Mouse (Mus musculus) liver, embryonic 11.5 days (tissue): ENCODE data around the gene Cog4. TPM values are rescaled to one million over a fixed set of nuclear protein-coding genes. Genes with fewer than 3 reads are reported as not detected.

Experiments used
- ATAC-seq: fragments of 200-750 bp; cut with Nextera tagmentation; replicated peaks from 2 replicates; pipeline ENCODE4 v1.8.0; 2017; ENCODE audit warnings: moderate number of reproducible peaks, mild to moderate bottlenecking, moderate TSS enrichment, moderate library complexity; ENCODE audit not compliant: low FRiP score
- DNase-seq: peaks from one replicate; pipeline ENCODE4 v3.0.0-alpha.2; 2017; ENCODE audit warnings: low spot score
- H3K27ac ChIP-seq: fragments of 300-500 bp; sonication (generic); 2 replicates; pipeline ENCODE4 v1.5.1; 2014; ENCODE audit warnings: mild to moderate bottlenecking, low read depth, low read length, control low read depth
- H3K27me3 ChIP-seq: fragments of 300-500 bp; sonication (generic); replicated peaks from 2 replicates; pipeline ENCODE4 v1.6.1; 2014; ENCODE audit warnings: low read length, mixed read lengths; ENCODE audit not compliant: control insufficient read depth, insufficient read depth
- H3K36me3 ChIP-seq: fragments of 300-500 bp; sonication (generic); 2 replicates; pipeline ENCODE4 v1.6.1; 2014; ENCODE audit warnings: mild to moderate bottlenecking, low read length, moderate library complexity, mixed read lengths; ENCODE audit not compliant: control insufficient read depth, insufficient read depth
- H3K4me1 ChIP-seq: fragments of 300-500 bp; sonication (generic); replicated peaks from 2 replicates; pipeline ENCODE4 v1.6.1; 2014; ENCODE audit warnings: low read length, mixed read lengths; ENCODE audit not compliant: control insufficient read depth, insufficient read depth
- H3K4me2 ChIP-seq: fragments of 300-500 bp; sonication (generic); 2 replicates; pipeline ENCODE4 v1.6.1; 2014; ENCODE audit warnings: mild to moderate bottlenecking, control low read depth, moderate library complexity
- H3K4me3 ChIP-seq: fragments of 300-500 bp; sonication (generic); 2 replicates; pipeline ENCODE4 v1.5.1; 2014; ENCODE audit warnings: low read depth, low read length, control low read depth
- H3K9ac ChIP-seq: fragments of 300-500 bp; sonication (generic); 2 replicates; pipeline ENCODE4 v1.6.1; 2014; ENCODE audit warnings: low read depth, low read length, control low read depth
- H3K9me3 ChIP-seq: fragments of 300-500 bp; sonication (generic); 2 replicates; pipeline ENCODE4 v1.6.1; 2016; ENCODE audit warnings: low read length, inconsistent platforms, mixed read lengths; ENCODE audit not compliant: control insufficient read depth
- WGBS: fragments of 180-500 bp; shearing (Covaris S2); extraction: QIAGEN DNeasy Blood & Tissue Kit; methylation state at CpG from one replicate; pipeline ENCODE4 v1.1.7; 2014; 5-methylcytosine and 5-hydroxymethylcytosine counted together
- polyA plus RNA-seq: library from polyadenylated mRNA; unstranded; fragments of >200 nt; fragmentation: Nextera tagmentation; extraction: Ambion mirVana; gene quantifications from 2 replicates; pipeline ENCODE4 v1.2.1, GENCODE M21; 2014

Cog4 gene
- polyA plus RNA-seq, 1 experiment from 2014 or later = 51.4 TPM

DNA sequence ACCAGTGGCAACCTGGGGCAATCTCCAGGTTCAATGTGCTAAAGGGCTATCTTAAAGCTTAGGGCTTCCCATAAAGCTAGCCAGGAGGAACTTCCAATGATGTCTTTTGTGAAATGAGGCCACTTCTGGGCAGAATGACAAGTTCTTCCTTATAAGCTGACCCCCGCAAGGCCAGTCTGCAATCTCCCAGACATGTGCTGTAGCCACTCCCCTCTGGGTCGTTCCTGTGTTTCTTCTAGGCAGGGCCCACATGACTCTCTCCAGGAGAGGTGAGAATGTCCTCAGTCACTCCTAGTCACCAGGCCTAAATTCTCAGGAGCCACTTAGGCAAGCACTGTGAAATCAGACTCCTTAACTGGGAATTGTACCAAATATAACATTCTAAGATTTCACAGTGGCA lies 36.6 kb upstream of the Cog4 start:
- no peak overlapping the region for H3K4me3 ChIP-seq
- no peak overlapping the region for H3K4me2 ChIP-seq
- no peaks in the 10 kb centered on the region for H3K9me3 ChIP-seq
- ATAC-seq (no peak), DNase-seq (no peak)
- no peak overlapping the region for H3K9ac ChIP-seq
- no peaks in the 10 kb centered on the region for H3K4me1 ChIP-seq
- 57% methylated on average over 2 of the region's 2 CpGs for WGBS
- H3K27me3 ChIP-seq = no peaks in the 10 kb centered on the region
- H3K27ac ChIP-seq = no peak overlapping the region
- peaks cover 51% of the 10 kb centered on the region for H3K36me3 ChIP-seq

DNA sequence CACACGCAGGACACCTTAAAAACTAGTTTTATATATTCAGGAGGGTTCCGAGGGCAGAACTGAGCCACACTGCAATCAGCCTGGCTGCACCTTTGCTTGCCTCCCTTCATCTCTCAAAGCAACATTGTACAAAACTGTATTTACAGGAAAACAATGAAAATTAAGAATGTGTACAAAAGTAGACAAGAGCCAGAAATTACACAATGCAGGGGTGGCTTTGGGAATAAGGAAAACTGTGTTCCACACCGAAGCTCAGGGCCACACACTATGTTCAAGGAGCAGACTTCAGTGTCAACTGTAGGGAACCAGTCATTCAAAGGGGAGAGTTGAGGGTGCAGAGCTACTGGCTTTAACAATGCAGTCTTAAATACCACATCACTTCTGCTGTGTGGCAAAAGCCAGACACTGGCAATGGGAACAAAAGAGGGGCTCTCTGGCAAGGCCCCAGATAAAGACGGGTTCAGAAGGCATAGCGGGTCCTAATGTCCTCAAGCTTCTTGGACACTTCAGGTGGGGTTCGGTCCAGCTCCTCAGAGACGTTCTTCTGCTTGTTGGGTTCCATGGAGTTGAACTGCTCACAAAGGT lies 35.8 kb upstream of the Cog4 start:
- H3K4me3 ChIP-seq = no peak overlapping the region
- no peaks in the 10 kb centered on the region for H3K4me1 ChIP-seq
- no peak for ATAC-seq
- H3K36me3 ChIP-seq = peaks cover 58% of the 10 kb centered on the region
- no peak overlapping the region for H3K4me2 ChIP-seq
- no peaks in the 10 kb centered on the region for H3K9me3 ChIP-seq
- no peaks in the 10 kb centered on the region for H3K27me3 ChIP-seq
- H3K27ac ChIP-seq = no peak overlapping the region
- no peak for DNase-seq
- 88% methylated on average over 7 of the region's 7 CpGs for WGBS
- no peak overlapping the region for H3K9ac ChIP-seq

DNA sequence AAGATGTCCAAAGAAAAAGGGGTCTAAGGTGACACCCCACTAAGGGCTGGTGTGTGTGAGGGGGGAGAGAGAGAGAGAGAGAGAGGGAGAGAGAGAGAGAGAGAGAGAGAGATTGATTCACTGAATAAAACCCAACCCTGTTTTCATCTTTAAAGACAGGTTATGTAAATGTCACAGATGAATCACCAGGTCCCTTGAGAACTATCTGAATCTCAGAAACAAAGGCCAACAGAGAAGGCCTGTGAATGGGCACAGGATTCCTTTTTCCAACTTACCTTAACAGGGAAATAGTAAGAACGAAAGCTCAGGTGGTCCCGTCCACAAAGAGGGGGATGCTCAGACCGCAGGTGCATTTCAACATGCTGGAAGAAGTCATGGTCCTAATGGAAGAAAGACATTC lies 35.3 kb upstream of the Cog4 start:
- H3K36me3 ChIP-seq = peaks cover 63% of the 10 kb centered on the region
- no peak for ATAC-seq
- no peak overlapping the region for H3K9ac ChIP-seq
- H3K9me3 ChIP-seq = no peaks in the 10 kb centered on the region
- H3K4me3 ChIP-seq = no peak overlapping the region
- DNase-seq = no peak
- no peaks in the 10 kb centered on the region for H3K4me1 ChIP-seq
- no peak overlapping the region for H3K4me2 ChIP-seq
- H3K27ac ChIP-seq = no peak overlapping the region
- WGBS = 90% methylated on average over 3 of the region's 3 CpGs
- no peaks in the 10 kb centered on the region for H3K27me3 ChIP-seq

DNA sequence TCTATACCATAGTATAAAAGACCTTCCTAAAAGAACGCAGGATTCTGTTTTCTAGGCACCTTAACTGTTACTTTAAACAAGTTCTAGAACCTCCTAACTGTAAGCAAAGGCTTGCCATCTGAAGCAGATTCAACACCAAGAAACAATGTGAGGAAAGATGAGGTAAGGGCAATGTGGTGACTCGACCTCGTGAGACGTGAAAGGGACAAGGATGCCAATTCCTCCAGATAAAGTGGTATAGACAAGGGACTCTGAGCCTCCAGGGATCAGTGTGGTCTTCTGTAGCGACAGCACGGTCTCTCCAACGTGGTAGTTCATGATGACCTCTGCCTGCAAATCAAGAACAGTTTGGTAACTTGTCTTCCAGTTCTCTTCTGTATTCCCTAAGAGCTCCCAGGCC lies 34.6 kb upstream of the Cog4 start:
- no peak for DNase-seq
- WGBS = 89% methylated on average over 7 of the region's 7 CpGs
- H3K4me1 ChIP-seq = no peaks in the 10 kb centered on the region
- no peak overlapping the region for H3K4me2 ChIP-seq
- H3K9ac ChIP-seq = no peak overlapping the region
- no peak for ATAC-seq
- H3K9me3 ChIP-seq = no peaks in the 10 kb centered on the region
- no peak overlapping the region for H3K4me3 ChIP-seq
- peaks cover 69% of the 10 kb centered on the region for H3K36me3 ChIP-seq
- no peak overlapping the region for H3K27ac ChIP-seq
- no peaks in the 10 kb centered on the region for H3K27me3 ChIP-seq

DNA sequence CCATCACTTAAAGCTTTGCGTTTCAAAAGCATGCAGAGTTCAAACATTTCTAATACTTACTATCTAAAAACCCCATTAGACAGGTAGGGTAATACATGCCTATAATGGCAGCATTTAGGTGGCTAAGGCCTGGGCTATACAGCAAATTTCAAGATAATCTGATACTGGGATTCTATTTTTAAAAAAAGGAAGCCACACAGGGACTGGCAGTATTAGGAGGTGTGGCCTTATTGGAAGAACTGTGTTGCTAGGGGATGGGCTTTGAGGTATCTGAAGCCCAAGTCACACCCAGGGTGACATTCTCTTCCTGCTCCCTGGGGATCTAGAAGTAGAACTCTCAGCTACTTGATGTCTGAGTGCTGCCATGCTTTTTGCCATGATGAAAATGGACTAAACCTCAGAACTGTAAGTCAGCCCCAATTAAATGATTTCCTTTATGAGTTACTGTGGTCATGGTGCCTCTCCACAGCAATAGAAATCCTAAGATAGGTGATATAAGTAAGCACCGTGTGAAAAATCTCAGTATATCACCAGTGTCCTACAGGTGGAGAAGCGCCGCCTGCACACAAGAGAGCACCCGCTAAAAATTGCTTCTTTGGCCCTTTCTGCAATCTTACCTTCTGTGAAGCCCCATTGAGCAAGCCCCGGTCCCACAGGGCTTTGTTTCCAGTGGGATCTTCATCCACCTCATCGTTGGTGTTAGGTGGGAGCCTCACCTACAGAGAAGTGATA lies 33.9 kb upstream of the Cog4 start:
- Histone ChIP-seq H3K27me3 (no peaks in the 10 kb centered on the region), H3K27ac (no peak overlapping the region), H3K9me3 (no peaks in the 10 kb centered on the region), H3K9ac (no peak overlapping the region), H3K36me3 (peaks cover 76% of the 10 kb centered on the region), H3K4me1 (no peaks in the 10 kb centered on the region), H3K4me3 (no peak overlapping the region), H3K4me2 (no peak overlapping the region)
- ATAC-seq = no peak
- DNase-seq = no peak
- 90% methylated on average over 7 of the region's 7 CpGs for WGBS

DNA sequence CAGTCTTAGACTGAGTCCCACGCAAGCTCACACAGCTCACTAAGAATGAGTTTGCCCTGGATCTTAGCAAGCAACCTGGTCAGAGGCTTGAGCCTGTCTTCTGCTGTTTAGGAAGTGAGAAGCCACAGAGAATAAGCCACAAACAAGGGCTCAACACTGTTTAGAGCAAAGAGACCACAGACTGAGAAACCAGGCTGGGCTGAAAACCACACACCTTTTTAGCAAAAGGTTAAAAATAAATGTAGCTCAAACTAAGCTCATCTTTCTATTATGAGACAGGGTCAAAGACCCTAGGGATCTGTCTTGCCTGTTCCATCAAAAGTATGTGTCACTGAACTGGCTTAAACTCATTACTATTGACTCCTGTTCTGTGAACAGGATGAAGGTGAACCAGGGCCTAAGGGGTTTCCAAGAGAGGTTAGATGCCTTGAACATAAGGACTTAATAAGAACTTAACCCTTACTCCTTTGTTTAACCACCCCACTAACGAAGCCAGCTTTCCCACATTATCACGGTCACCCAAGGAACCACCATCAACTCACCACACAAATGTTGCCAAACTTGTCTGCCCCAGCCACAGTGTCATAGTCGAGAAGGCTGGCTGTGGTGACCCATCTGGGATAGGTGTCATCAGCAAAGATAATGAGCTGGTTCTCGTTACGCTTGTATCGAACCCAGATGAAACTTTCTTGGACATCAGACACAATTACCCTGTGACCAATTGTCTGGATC lies 33.2 kb upstream of the Cog4 start:
- no peak overlapping the region for H3K4me3 ChIP-seq
- DNase-seq (no peak), ATAC-seq (no peak)
- peaks cover 83% of the 10 kb centered on the region for H3K36me3 ChIP-seq
- no peak overlapping the region for H3K4me2 ChIP-seq
- WGBS = 85% methylated on average over 7 of the region's 7 CpGs
- H3K4me1 ChIP-seq = no peaks in the 10 kb centered on the region
- H3K9me3 ChIP-seq = no peaks in the 10 kb centered on the region
- no peak overlapping the region for H3K27ac ChIP-seq
- H3K27me3 ChIP-seq = no peaks in the 10 kb centered on the region
- H3K9ac ChIP-seq = no peak overlapping the region

DNA sequence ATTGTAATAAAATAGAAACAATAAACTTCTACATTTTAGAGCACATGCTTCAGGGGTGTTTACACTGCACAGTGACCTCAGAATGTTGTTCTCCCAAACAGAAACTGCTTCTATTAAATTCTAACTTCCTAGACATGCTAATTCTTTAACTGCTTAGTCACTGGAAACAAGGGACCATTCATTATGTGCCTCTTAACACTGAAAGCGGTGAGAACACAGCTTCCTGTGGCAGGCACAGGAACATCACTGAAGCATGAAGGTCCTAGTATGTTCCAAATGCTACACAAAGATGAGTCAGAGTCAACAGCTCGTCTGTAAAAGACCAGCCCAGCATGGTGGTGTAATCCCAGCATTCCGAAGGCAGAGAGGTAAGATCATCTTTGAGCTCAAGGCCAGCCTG lies 31.1 kb upstream of the Cog4 start:
- Histone ChIP-seq H3K9ac (no peak overlapping the region), H3K27me3 (no peaks in the 10 kb centered on the region), H3K36me3 (peaks cover 94% of the 10 kb centered on the region), H3K4me1 (no peaks in the 10 kb centered on the region), H3K4me2 (no peak overlapping the region), H3K27ac (no peak overlapping the region), H3K9me3 (no peaks in the 10 kb centered on the region), H3K4me3 (no peak overlapping the region)
- WGBS = 86% methylated on average over 3 of the region's 3 CpGs
- ATAC-seq (no peak), DNase-seq (no peak)

DNA sequence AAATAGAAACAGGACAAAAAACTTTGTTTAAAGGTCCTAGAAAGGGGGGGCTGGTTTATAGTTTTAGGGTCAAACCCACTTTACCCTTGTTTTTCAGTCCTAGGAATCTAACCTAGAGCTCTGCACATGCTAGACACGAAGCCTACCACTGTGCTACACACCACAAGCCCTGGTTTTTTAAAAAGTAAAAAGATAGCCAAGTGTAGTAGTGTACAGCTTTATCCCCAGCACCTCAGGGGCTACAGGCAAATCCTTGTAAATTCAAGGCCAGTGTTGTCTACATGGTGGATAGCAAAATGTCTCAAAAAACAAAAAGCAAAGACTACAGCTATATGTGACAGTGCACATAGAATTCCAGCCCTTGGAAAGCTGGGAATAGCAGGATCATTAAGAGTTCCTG lies 29.4 kb upstream of the Cog4 start:
- H3K27ac ChIP-seq = no peak overlapping the region
- H3K4me2 ChIP-seq = no peak overlapping the region
- no peak for ATAC-seq
- H3K4me3 ChIP-seq = no peak overlapping the region
- H3K36me3 ChIP-seq = peaks cover 94% of the 10 kb centered on the region
- 91% methylated on average over 1 of the region's 1 CpGs for whole genome bisulfite sequencing
- no peaks in the 10 kb centered on the region for H3K9me3 ChIP-seq
- no peak overlapping the region for H3K9ac ChIP-seq
- no peaks in the 10 kb centered on the region for H3K4me1 ChIP-seq
- no peak for DNase-seq
- no peaks in the 10 kb centered on the region for H3K27me3 ChIP-seq

DNA sequence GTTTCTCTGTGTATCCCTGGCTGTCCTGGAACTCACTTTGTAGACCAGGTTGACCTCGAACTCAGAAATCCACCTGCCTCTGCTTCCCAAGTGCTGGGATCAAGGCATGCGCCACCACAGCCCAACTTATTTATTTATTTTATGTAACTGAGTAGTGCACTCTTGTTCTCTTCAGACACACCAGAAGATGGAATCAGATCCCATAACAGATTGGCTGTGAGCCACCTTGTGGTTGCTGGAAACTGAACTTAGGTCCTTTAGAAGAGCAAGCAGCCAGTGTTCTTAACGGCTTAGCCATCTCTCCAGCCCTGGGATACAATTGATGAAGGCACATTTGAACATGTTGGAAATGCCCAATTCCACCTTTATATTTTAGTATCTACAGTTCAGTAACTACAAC lies 27.8 kb upstream of the Cog4 start:
- DNase-seq (no peak), ATAC-seq (no peak)
- no peak overlapping the region for H3K27ac ChIP-seq
- H3K27me3 ChIP-seq = no peaks in the 10 kb centered on the region
- no peaks in the 10 kb centered on the region for H3K9me3 ChIP-seq
- H3K36me3 ChIP-seq = peaks cover 95% of the 10 kb centered on the region
- 92% methylated on average over 3 of the region's 3 CpGs for WGBS
- no peaks in the 10 kb centered on the region for H3K4me1 ChIP-seq
- H3K9ac ChIP-seq = no peak overlapping the region
- H3K4me2 ChIP-seq = no peak overlapping the region
- H3K4me3 ChIP-seq = no peak overlapping the region
